Mouse (Mus musculus): ENCODE measurements at regions not wholly inside any gene's neighbourhood (a gene's known extent, or its start where the extent isn't known, plus 50 kb on each side); places are given as distances from the start of the nearest gene placed in this dataset.

DNA sequence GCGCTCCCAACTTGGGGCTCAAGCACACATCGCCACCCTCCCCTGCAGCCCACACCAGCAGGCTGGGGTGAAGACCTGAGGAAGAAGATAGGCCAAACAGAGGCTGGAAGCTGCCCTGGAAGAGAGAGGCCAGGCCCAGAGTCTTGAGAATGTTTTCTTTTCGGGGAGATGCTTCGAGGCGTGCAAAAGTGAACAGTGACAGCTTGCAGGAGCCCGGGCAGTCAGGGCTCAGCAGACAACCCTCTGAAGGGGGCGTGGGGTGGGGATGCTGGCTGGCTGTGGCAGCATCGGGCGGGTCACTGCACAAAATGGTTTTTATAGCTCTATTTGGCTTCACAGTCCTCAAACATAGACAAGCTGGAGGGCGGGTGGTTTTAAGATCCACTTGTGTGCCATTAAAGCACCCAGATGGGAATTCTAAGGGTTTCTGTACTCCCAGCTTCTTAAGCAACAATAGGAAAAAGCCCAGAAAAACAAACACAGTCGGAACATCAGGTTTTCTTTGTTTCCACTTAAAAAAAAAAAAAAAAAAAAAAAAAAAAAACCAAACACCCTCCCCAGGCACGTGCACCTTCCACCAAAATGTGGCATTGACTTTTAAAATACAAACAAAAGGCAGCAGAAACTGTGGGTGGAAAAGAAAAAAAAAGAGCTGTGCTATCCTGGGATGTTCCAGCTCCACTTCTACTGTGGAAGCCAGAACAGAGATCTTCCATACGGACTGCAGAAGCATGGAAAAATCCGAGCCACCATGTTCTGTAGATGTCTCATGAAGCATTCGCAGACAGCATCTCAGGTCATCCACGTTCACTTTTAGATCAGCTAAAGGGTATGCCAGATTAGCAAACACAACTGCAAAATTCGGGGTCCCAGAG, 123.5 kb downstream of the Ly86 start:
- Histone ChIP-seq H3K4me3 (ENCODE audit: extremely low read depth, insufficient read depth, insufficient read length) (no peak overlapping the region), H3K27me3 (ENCODE audit: control insufficient read depth, insufficient read depth, low read length) (no peaks in the 10 kb centered on the region), H3K4me1 (ENCODE audit: control insufficient read depth, insufficient read depth, insufficient read length) (no peaks in the 10 kb centered on the region), H3K36me3 (ENCODE audit: control insufficient read depth, insufficient read depth, low read length) (no peaks in the 10 kb centered on the region), H3K27ac (ENCODE audit: insufficient read depth, low read length) (no peak overlapping the region)
- DNase-seq (ENCODE audit: low read depth in 1 of 2, low spot score in 2 of 2): no peak
- 85% methylated on average over 17 of the region's 17 CpGs for WGBS
- TF ChIP-seq CTCF (IDR thresholded peaks at IDR 0.05; ENCODE audit: extremely low read depth, insufficient read depth, insufficient read length, insufficient replicate concordance): no peak
- TF ChIP-seq POLR2A (IDR thresholded peaks at IDR 0.05; ENCODE audit: low read depth, low read length): no peak

DNA sequence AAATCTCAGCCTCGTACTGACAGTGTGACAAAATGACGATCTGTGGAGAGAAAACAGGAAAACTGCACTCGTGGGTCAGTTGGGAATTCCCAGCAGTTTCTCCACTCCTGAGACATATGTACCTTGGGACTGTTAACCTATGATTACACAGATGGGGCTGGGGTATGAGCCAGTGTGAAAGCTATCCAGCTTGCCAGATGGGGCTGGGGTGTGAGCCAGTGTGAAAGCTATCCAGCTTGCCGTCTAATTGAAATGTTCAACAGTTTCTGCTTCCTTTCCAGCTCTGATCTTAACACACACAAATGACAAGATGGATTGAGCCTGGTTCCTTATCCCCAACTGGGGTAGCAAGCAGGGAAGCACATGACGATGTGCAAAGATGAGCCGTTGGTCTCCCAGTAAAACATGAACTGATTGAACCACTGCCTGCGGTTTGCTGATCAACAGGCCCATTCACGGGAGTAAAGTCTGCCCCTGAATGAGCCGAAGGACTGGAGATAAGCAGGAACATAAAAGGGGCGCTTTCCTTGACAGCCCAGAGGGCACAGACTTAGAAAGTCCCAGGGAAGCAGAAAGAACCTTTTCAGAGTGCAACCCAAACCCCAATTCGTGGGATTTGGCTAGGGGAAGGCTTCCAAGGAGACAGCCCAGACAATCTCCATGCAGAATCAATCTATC, 125.4 kb downstream of the Ly86 start:
- no peak overlapping the region for H3K4me3 ChIP-seq (ENCODE audit: extremely low read depth, insufficient read depth, insufficient read length)
- TF ChIP-seq POLR2A (IDR thresholded peaks at IDR 0.05; ENCODE audit: low read depth, low read length): no peak
- TF ChIP-seq CTCF (IDR thresholded peaks at IDR 0.05; ENCODE audit: extremely low read depth, insufficient read depth, insufficient read length, insufficient replicate concordance): no peak
- H3K36me3 ChIP-seq (ENCODE audit: control insufficient read depth, insufficient read depth, low read length): no peaks in the 10 kb centered on the region
- no peak for DNase-seq (ENCODE audit: low read depth in 1 of 2, low spot score in 2 of 2)
- no peaks in the 10 kb centered on the region for H3K4me1 ChIP-seq (ENCODE audit: control insufficient read depth, insufficient read depth, insufficient read length)
- 75% methylated on average over 11 of the region's 11 CpGs for WGBS
- H3K27ac ChIP-seq (ENCODE audit: insufficient read depth, low read length): no peak overlapping the region
- H3K27me3 ChIP-seq (ENCODE audit: control insufficient read depth, insufficient read depth, low read length): no peaks in the 10 kb centered on the region

DNA sequence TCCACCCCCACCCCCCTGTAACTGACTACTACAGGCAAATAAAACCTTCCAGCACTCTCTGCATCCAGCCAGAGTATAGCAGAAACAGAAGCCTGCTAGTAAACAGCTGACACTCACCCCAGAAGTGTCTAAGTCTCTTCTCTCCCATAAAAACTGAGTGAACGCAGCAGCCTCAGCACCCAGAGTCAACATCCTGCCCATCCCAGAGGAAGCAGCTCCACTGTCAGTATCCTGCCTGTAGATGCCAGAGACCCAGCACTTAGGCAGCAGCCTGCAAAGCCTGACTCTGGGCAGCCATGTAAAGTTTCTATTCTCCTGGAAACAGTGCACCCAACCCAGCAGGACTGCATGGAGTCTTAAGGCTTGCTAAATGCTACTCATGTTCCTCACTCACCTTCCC, 128.4 kb downstream of the Ly86 start:
- WGBS: 72% methylated on average over 1 of the region's 1 CpGs
- Histone ChIP-seq H3K27ac (ENCODE audit: insufficient read depth, low read length) (no peak overlapping the region), H3K4me1 (ENCODE audit: control insufficient read depth, insufficient read depth, insufficient read length) (peaks cover 2% of the 10 kb centered on the region; the same call in 1 of the 2 replicates), H3K27me3 (ENCODE audit: control insufficient read depth, insufficient read depth, low read length) (no peaks in the 10 kb centered on the region), H3K36me3 (ENCODE audit: control insufficient read depth, insufficient read depth, low read length) (no peaks in the 10 kb centered on the region), H3K4me3 (ENCODE audit: extremely low read depth, insufficient read depth, insufficient read length) (no peak overlapping the region)
- no peak for DNase-seq (ENCODE audit: low read depth in 1 of 2, low spot score in 2 of 2)
- TF ChIP-seq POLR2A (IDR thresholded peaks at IDR 0.05; ENCODE audit: low read depth, low read length): no peak
- no peak for TF ChIP-seq CTCF (IDR thresholded peaks at IDR 0.05; ENCODE audit: extremely low read depth, insufficient read depth, insufficient read length, insufficient replicate concordance)

DNA sequence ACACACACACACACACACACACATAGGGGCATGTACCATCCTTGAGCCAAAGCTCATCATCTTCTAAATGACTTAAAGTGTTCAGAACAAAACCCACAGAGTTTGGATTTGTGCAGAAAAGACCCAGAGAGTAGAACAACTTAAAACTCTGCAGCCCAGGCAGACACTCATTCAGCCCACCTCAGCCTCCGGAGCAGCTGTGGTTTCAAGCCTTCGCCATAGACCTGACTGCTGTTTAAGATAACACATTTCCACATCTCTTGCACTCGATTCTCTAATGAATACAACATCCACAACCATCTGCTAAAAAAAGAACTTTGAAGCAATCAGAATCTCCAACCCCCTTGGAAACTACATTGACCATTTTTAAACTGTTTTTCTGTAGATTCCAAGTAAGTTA, 130.8 kb downstream of the Ly86 start:
- TF ChIP-seq CTCF (IDR thresholded peaks at IDR 0.05; ENCODE audit: extremely low read depth, insufficient read depth, insufficient read length, insufficient replicate concordance) (no peak), POLR2A (IDR thresholded peaks at IDR 0.05; ENCODE audit: low read depth, low read length) (no peak)
- Histone ChIP-seq H3K27ac (ENCODE audit: insufficient read depth, low read length) (no peak overlapping the region), H3K4me3 (ENCODE audit: extremely low read depth, insufficient read depth, insufficient read length) (no peak overlapping the region)

DNA sequence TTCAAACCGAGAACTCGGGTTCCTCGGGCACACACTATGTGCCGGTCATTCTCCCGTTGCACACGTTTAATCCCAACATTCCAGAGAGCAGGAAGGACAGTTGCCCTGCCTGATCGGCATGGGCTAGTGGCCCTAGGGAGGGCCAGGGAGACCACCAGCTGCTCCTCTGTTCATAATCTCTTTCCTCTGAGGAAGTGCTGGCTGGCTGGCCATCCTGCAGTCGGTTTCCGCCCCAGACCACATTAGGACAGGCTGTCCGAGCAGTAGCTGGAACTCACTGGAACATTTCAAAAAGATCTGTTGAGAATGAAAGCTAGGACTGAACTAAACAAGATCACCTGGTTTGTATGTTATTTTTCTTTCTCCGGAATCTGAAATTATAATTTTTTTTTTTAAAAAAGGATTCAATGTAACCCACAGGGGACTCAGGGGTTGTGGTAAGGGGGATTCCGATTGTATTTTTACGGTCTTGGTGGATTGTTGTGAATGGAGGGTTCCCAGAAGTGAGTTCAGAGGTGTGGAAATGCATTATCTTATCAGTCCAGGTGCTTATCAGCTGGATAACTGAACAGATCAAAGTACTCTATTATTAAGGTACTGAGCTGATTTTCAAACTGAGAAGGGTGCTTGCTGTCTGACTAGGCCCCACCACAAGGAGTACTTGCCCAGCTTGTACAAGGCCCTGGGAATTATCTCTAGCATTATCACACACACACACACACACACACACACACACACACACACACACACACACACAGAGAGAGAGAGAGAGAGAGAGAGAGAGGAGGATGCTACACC, 131.4 kb downstream of the Ly86 start:
- Histone ChIP-seq H3K4me3 (ENCODE audit: extremely low read depth, insufficient read depth, insufficient read length) (no peak overlapping the region), H3K4me1 (ENCODE audit: control insufficient read depth, insufficient read depth, insufficient read length) (peaks cover 2% of the 10 kb centered on the region; the same call in 1 of the 2 replicates), H3K27me3 (ENCODE audit: control insufficient read depth, insufficient read depth, low read length) (no peaks in the 10 kb centered on the region), H3K36me3 (ENCODE audit: control insufficient read depth, insufficient read depth, low read length) (no peaks in the 10 kb centered on the region), H3K27ac (ENCODE audit: insufficient read depth, low read length) (no peak overlapping the region)
- no peak for DNase-seq (ENCODE audit: low read depth in 1 of 2, low spot score in 2 of 2)
- no peak for TF ChIP-seq POLR2A (IDR thresholded peaks at IDR 0.05; ENCODE audit: low read depth, low read length)
- no peak for TF ChIP-seq CTCF (IDR thresholded peaks at IDR 0.05; ENCODE audit: extremely low read depth, insufficient read depth, insufficient read length, insufficient replicate concordance)
- WGBS: 18% methylated on average over 13 of the region's 13 CpGs

More for the DNA sequence above, 130.8 kb downstream of the Ly86 start:
- H3K36me3 ChIP-seq (ENCODE audit: control insufficient read depth, insufficient read depth, low read length): no peaks in the 10 kb centered on the region
- no peak for DNase-seq (ENCODE audit: low read depth in 1 of 2, low spot score in 2 of 2)
- H3K27me3 ChIP-seq (ENCODE audit: control insufficient read depth, insufficient read depth, low read length): no peaks in the 10 kb centered on the region
- 13% methylated on average over 3 of the region's 3 CpGs for WGBS
- H3K4me1 ChIP-seq (ENCODE audit: control insufficient read depth, insufficient read depth, insufficient read length): peaks cover 2% of the 10 kb centered on the region; the same call in 1 of the 2 replicates

DNA sequence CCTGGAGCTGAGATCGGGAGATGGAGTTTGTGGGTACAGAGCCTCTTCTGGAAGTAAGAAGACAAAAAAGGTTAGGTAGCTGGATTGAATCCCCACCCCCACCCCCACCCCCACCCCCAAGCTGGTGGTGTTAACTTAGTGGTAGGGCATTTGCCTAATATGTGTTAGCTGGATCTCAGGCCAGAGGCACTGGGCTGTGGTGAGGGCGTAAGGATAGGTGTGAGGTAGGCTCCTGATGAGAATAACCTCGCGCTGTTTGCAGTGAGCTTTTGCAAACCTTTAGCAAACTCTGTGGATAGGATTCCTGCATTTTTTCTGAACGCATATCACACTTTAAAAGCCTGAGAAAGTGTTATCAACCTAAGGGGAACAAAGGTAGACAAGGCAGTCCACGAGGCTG, 132.3 kb downstream of the Ly86 start:
- WGBS: 50% methylated on average over 6 of the region's 6 CpGs
- TF ChIP-seq CTCF (IDR thresholded peaks at IDR 0.05; ENCODE audit: extremely low read depth, insufficient read depth, insufficient read length, insufficient replicate concordance) (no peak), POLR2A (IDR thresholded peaks at IDR 0.05; ENCODE audit: low read depth, low read length) (no peak)
- no peaks in the 10 kb centered on the region for H3K27me3 ChIP-seq (ENCODE audit: control insufficient read depth, insufficient read depth, low read length)
- no peak overlapping the region for H3K4me3 ChIP-seq (ENCODE audit: extremely low read depth, insufficient read depth, insufficient read length)
- no peak for DNase-seq (ENCODE audit: low read depth in 1 of 2, low spot score in 2 of 2)
- H3K4me1 ChIP-seq (ENCODE audit: control insufficient read depth, insufficient read depth, insufficient read length): peaks cover 2% of the 10 kb centered on the region; the same call in 1 of the 2 replicates
- H3K36me3 ChIP-seq (ENCODE audit: control insufficient read depth, insufficient read depth, low read length): no peaks in the 10 kb centered on the region
- H3K27ac ChIP-seq (ENCODE audit: insufficient read depth, low read length): no peak overlapping the region
